Mouse (Mus musculus): Measurements from ENCODE around the gene Unc13c. TPM values are rescaled to one million over a fixed set of nuclear protein-coding genes. Genes with fewer than 3 reads are reported as not detected.

The Unc13c gene
- polyA plus RNA-seq, 1 experiment from 2014 or later: 0.05 TPM

DNA sequence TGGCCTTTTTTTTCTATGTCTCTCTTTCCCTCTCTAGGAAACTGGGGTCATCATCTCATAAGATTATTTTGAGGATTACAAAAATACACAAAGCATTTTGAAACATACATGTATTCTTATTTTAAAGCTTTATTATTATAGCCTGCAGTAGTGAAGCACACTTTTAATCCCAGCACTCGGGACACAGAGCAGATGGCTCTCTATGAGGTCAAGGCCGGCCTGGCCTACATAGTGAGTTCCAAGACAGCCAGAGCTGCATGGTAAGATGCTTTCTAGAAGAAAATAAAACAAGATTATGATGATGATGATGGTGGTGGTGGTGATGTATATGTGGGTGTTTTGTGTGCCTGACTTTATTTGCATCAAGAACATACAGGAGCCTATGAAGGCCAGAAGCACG lies 109.3 kb downstream of the Unc13c start:
- Histone ChIP-seq H3K4me3 (ENCODE audit: low read depth, low read length) (no peak overlapping the region), H3K4me2 (replicated peaks; ENCODE audit: low read depth, low read length) (no peak overlapping the region), H3K27ac (ENCODE audit: low read length) (no peak overlapping the region), H3K36me3 (ENCODE audit: insufficient read depth, low read length) (no peaks in the 10 kb centered on the region), H3K9ac (replicated peaks; ENCODE audit: low read depth) (no peak overlapping the region), H3K27me3 (replicated peaks; ENCODE audit: insufficient read depth, low read length) (no peaks in the 10 kb centered on the region), H3K4me1 (ENCODE audit: insufficient read depth, low read depth, low read length) (no peaks in the 10 kb centered on the region), H3K9me3 (ENCODE audit: low read length) (no peaks in the 10 kb centered on the region)
- ATAC-seq (no peak), DNase-seq (ENCODE audit: low spot score) (no peak)
- WGBS: 87% methylated on average over 3 of the region's 3 CpGs
- TF ChIP-seq CTCF (IDR thresholded peaks at IDR 0.05): no peak
- TF ChIP-seq EP300 (IDR thresholded peaks at IDR 0.05): no peak

DNA sequence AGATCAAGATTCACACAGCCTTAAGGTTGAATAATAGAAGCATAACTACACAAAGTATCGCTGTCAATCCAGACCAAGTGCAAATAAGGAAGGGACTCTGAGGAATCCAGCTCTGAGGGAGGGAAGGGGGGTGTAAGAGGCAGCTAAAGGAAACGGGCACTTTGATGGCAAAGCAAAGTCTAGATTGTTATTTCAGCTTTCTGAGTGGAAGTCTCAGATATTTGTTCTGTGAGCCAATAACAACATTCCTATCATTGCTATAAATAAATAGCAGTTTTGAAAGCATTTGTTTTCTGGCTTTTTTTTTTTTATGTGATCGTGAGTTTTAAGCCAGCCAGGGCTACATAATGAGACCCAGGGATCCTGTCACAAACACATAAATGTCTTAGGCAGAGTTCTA lies 114.5 kb downstream of the Unc13c start:
- DNase-seq (ENCODE audit: low spot score): no peak
- ATAC-seq: no peak
- Histone ChIP-seq H3K9me3 (ENCODE audit: low read length) (no peaks in the 10 kb centered on the region), H3K27me3 (replicated peaks; ENCODE audit: insufficient read depth, low read length) (no peaks in the 10 kb centered on the region), H3K4me1 (ENCODE audit: insufficient read depth, low read depth, low read length) (no peaks in the 10 kb centered on the region), H3K27ac (ENCODE audit: low read length) (no peak overlapping the region), H3K4me3 (ENCODE audit: low read depth, low read length) (no peak overlapping the region), H3K9ac (replicated peaks; ENCODE audit: low read depth) (no peak overlapping the region), H3K36me3 (ENCODE audit: insufficient read depth, low read length) (no peaks in the 10 kb centered on the region), H3K4me2 (replicated peaks; ENCODE audit: low read depth, low read length) (no peak overlapping the region)
- 27% methylated on average over 3 of the region's 3 CpGs for WGBS
- TF ChIP-seq CTCF (IDR thresholded peaks at IDR 0.05) (no peak), EP300 (IDR thresholded peaks at IDR 0.05) (no peak)

DNA sequence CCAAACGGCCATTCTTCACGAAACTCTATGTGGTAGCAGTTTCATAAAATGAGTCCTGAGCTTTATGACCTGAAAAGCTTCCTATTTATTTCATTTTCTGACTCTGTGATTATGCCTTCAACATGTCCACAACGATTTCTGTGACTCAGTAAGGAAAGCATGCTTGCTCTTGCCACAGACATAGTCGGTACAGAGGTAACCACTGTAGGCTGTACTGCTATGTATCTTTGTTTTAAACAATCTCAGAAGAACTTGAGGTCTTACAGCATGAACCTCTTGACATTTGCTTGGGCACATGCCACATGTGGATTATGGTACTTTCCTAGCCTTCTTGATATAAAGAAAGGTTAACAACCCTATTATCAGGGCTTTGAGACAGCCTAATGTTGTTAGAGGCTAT lies 162.1 kb downstream of the Unc13c start:
- WGBS: 70% methylated on average over 4 of the region's 4 CpGs
- H3K36me3 ChIP-seq (ENCODE audit: insufficient read depth, low read length): no peaks in the 10 kb centered on the region
- no peak for DNase-seq (ENCODE audit: low spot score)
- H3K27me3 ChIP-seq (replicated peaks; ENCODE audit: insufficient read depth, low read length): no peaks in the 10 kb centered on the region
- no peak overlapping the region for H3K9ac ChIP-seq (replicated peaks; ENCODE audit: low read depth)
- H3K9me3 ChIP-seq (ENCODE audit: low read length): no peaks in the 10 kb centered on the region
- H3K4me2 ChIP-seq (replicated peaks; ENCODE audit: low read depth, low read length): no peak overlapping the region
- no peak for TF ChIP-seq EP300 (IDR thresholded peaks at IDR 0.05)
- no peak overlapping the region for H3K4me3 ChIP-seq (ENCODE audit: low read depth, low read length)
- no peak for ATAC-seq
- no peak overlapping the region for H3K27ac ChIP-seq (ENCODE audit: low read length)
- H3K4me1 ChIP-seq (ENCODE audit: insufficient read depth, low read depth, low read length): no peaks in the 10 kb centered on the region

DNA sequence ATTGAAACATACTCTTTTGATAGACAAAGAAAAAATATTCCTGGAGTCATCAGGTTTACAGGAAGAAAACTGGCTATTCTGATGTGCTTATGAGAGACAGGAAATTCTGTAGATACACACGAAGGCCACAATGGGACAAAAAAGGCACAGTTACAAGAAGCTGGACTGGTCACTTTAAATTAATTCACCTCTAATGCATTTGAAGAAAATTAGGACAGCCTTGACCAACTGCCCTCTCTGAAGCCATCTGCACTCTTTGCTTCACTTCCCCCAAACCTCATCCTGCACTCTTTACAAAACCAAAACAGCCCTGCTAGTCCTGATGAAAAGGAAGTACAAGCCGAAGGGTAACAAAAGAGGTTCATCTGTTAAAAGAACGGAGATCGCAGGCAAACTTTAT lies 194.2 kb downstream of the Unc13c start:
- no peaks in the 10 kb centered on the region for H3K27me3 ChIP-seq (replicated peaks; ENCODE audit: insufficient read depth, low read length)
- WGBS: 62% methylated on average over 4 of the region's 4 CpGs
- ATAC-seq: no peak

DNA sequence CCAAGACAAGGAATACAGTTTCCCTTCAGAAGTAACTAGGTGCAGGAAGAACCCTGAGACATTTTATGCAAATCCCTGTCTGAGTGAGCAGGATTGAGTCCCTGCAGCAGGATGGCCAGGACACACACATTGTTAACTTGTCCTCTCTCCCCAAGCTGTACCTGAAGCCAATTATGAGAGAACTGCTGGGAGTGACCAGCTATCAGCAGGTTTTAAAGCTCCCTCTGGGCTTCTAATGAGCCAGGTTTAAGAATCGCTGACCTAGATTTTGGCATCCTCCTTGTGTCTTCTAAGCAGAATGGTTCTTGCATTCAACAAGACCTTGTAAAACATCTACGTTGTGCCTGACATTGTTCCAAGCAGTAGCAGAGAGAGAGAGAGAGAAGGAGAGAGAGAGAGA lies 213.6 kb downstream of the Unc13c start:
- H3K9me3 ChIP-seq (ENCODE audit: low read length): no peaks in the 10 kb centered on the region
- no peaks in the 10 kb centered on the region for H3K27me3 ChIP-seq (replicated peaks; ENCODE audit: insufficient read depth, low read length)
- no peak overlapping the region for H3K4me3 ChIP-seq (ENCODE audit: low read depth, low read length)
- DNase-seq (ENCODE audit: low spot score): no peak
- H3K9ac ChIP-seq (replicated peaks; ENCODE audit: low read depth): no peak overlapping the region
- H3K4me1 ChIP-seq (ENCODE audit: insufficient read depth, low read depth, low read length): no peaks in the 10 kb centered on the region
- H3K4me2 ChIP-seq (replicated peaks; ENCODE audit: low read depth, low read length): no peak overlapping the region
- no peaks in the 10 kb centered on the region for H3K36me3 ChIP-seq (ENCODE audit: insufficient read depth, low read length)
- no peak for ATAC-seq
- TF ChIP-seq EP300 (IDR thresholded peaks at IDR 0.05): no peak
- no peak for TF ChIP-seq CTCF (IDR thresholded peaks at IDR 0.05)
- no peak overlapping the region for H3K27ac ChIP-seq (ENCODE audit: low read length)
- 79% methylated on average over 2 of the region's 2 CpGs for WGBS

More for the DNA sequence above, 194.2 kb downstream of the Unc13c start:
- Histone ChIP-seq H3K4me1 (ENCODE audit: insufficient read depth, low read depth, low read length) (no peaks in the 10 kb centered on the region), H3K27ac (ENCODE audit: low read length) (no peak overlapping the region), H3K4me3 (ENCODE audit: low read depth, low read length) (no peak overlapping the region), H3K9me3 (ENCODE audit: low read length) (no peaks in the 10 kb centered on the region), H3K4me2 (replicated peaks; ENCODE audit: low read depth, low read length) (no peak overlapping the region), H3K9ac (replicated peaks; ENCODE audit: low read depth) (no peak overlapping the region), H3K36me3 (ENCODE audit: insufficient read depth, low read length) (no peaks in the 10 kb centered on the region)
- no peak for DNase-seq (ENCODE audit: low spot score)
- TF ChIP-seq CTCF (IDR thresholded peaks at IDR 0.05): no peak
- no peak for TF ChIP-seq EP300 (IDR thresholded peaks at IDR 0.05)

DNA sequence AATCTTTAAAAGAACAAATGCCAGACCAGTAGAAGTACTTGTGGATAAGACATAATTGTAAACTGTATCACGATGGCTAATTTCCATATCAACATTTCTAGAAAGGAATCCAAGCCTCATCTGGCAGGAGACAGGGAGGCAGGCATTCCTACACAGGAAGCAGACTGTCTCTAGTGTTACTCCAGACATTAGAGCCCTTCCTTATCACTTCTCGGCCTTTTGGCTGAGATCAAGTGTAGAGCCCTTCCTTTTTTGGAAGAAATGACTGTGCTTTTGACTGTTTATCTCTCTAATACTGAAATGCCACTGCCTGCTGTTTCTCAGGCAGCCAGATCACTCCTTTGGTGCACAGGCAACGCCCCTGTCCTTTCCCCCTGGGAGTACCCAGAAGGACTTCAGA lies 215.3 kb downstream of the Unc13c start:
- WGBS: 21% methylated on average over 3 of the region's 3 CpGs
- Histone ChIP-seq H3K36me3 (ENCODE audit: insufficient read depth, low read length) (no peaks in the 10 kb centered on the region), H3K9me3 (ENCODE audit: low read length) (no peaks in the 10 kb centered on the region), H3K4me2 (replicated peaks; ENCODE audit: low read depth, low read length) (no peak overlapping the region), H3K9ac (replicated peaks; ENCODE audit: low read depth) (no peak overlapping the region), H3K27me3 (replicated peaks; ENCODE audit: insufficient read depth, low read length) (no peaks in the 10 kb centered on the region), H3K27ac (ENCODE audit: low read length) (no peak overlapping the region), H3K4me3 (ENCODE audit: low read depth, low read length) (no peak overlapping the region), H3K4me1 (ENCODE audit: insufficient read depth, low read depth, low read length) (no peaks in the 10 kb centered on the region)
- ATAC-seq (no peak), DNase-seq (ENCODE audit: low spot score) (no peak)
- TF ChIP-seq CTCF (IDR thresholded peaks at IDR 0.05) (no peak), EP300 (IDR thresholded peaks at IDR 0.05) (no peak)

DNA sequence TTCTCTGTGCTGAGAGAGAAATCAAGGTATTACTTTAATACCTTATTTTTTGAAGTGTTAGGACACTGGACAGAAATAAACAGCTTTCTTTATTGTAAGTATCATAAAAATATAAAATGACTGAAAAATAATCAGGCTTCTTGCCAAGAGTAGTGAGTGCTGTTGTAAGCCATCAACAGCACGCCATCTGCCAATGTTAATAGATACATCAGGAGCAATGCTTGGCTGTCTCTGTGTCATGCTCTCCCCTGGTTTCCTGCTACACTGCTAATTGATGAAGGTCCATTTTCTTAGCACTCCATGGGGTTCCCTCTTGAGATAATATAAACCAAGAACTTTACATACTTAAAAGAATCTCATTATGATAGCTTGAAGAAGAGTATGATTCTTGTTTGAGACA lies 217.4 kb downstream of the Unc13c start:
- H3K4me1 ChIP-seq (ENCODE audit: insufficient read depth, low read depth, low read length): no peaks in the 10 kb centered on the region
- no peak overlapping the region for H3K4me2 ChIP-seq (replicated peaks; ENCODE audit: low read depth, low read length)
- 63% methylated on average over 1 of the region's 1 CpGs for WGBS
- no peak for DNase-seq (ENCODE audit: low spot score)
- H3K36me3 ChIP-seq (ENCODE audit: insufficient read depth, low read length): no peaks in the 10 kb centered on the region
- H3K27me3 ChIP-seq (replicated peaks; ENCODE audit: insufficient read depth, low read length): no peaks in the 10 kb centered on the region
- ATAC-seq: no peak
- no peaks in the 10 kb centered on the region for H3K9me3 ChIP-seq (ENCODE audit: low read length)
- no peak for TF ChIP-seq CTCF (IDR thresholded peaks at IDR 0.05)
- TF ChIP-seq EP300 (IDR thresholded peaks at IDR 0.05): no peak
- H3K9ac ChIP-seq (replicated peaks; ENCODE audit: low read depth): no peak overlapping the region
- H3K4me3 ChIP-seq (ENCODE audit: low read depth, low read length): no peak overlapping the region
- H3K27ac ChIP-seq (ENCODE audit: low read length): no peak overlapping the region

All from lung, postnatal 0 days (tissue).